In the genomic region with DNA sequence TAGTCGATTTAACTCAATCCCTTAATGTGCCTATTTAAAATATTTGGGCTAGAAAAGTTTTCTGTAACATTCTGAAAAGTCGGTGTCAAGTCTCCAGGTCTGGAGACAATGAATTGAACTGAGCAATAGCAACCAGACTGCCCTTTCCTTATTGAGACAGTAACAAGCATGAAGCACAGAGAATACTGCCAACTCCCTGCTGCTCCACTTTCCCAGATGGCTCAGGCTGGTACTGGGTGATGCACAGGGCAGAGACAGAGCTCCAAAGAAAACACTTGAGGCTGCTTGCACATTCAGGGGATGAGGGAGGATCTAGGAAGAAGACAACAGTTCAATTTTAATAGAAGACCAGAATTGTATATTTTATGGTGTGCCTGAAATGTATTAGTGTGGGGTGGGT, we compare ENCODE assay signal across 13 mouse cellular contexts.
A peak's percentile ranks its signal among the peaks of the same experiment; 100 is the strongest.
DNase-seq lines count a peak whose midpoint lies in the region; ATAC-seq lines count a peak whose summit lies in the region.
"Had no signal": no experiment of that assay in that cellular context is flagged by ENCODE, and none has a peak within 500 bp of the region (broad histone marks: within the 10 kb centered on the region; RNA-seq: fewer than 3 reads in every experiment).

No protein-coding gene starts in this region.

- peak; percentile 18 for DNase-seq in cerebellum, adult 9-10 months
- DNase-seq in gastrocnemius, adult 18-20 months (ENCODE audit: low spot score), result no peak
- no peak for DNase-seq in thymus, postnatal 0 days (ENCODE audit: low spot score)
- DNase-seq: adrenal gland, postnatal 25 days; gastrocnemius, postnatal 25 days; kidney, postnatal 36 days had no signal

- WGBS in midbrain, embryonic 12.5 days, result 40% methylated on average over 2 of the region's 2 CpGs
- WGBS in midbrain, embryonic 16.5 days, result 46% methylated on average over 2 of the region's 2 CpGs
- 37% methylated on average over 2 of the region's 2 CpGs for WGBS in hindbrain, embryonic 12.5 days
- 30% methylated on average over 2 of the region's 2 CpGs for WGBS in neural tube, embryonic 15.5 days

- H3K4me3 ChIP-seq in midbrain, embryonic 12.5 days, result no peak overlapping the region
- H3K4me3 ChIP-seq in midbrain, embryonic 16.5 days (ENCODE audit: low read depth, low read length), result no peak overlapping the region
- no peak overlapping the region for H3K4me3 ChIP-seq in hindbrain, embryonic 12.5 days
- H3K4me3 ChIP-seq in neural tube, embryonic 15.5 days (replicated peaks), result no peak overlapping the region
- H3K4me3 ChIP-seq: embryonic facial prominence, embryonic 10.5 days had no signal

- no peaks in the 10 kb centered on the region for H3K27me3 ChIP-seq in midbrain, embryonic 12.5 days
- H3K27me3 ChIP-seq in midbrain, embryonic 16.5 days (ENCODE audit: control insufficient read depth, insufficient read depth, low read depth, low read length), result no peaks in the 10 kb centered on the region
- no peaks in the 10 kb centered on the region for H3K27me3 ChIP-seq in hindbrain, embryonic 12.5 days
- no peaks in the 10 kb centered on the region for H3K27me3 ChIP-seq in neural tube, embryonic 15.5 days (replicated peaks)

- no peaks in the 10 kb centered on the region for H3K4me1 ChIP-seq in midbrain, embryonic 12.5 days
- H3K4me1 ChIP-seq in midbrain, embryonic 16.5 days (ENCODE audit: control insufficient read depth, insufficient read depth, low read length), result no peaks in the 10 kb centered on the region
- no peaks in the 10 kb centered on the region for H3K4me1 ChIP-seq in hindbrain, embryonic 12.5 days
- no peaks in the 10 kb centered on the region for H3K4me1 ChIP-seq in neural tube, embryonic 15.5 days
- H3K4me1 ChIP-seq: embryonic facial prominence, embryonic 10.5 days had no signal

- H3K4me2 ChIP-seq in midbrain, embryonic 12.5 days (replicated peaks), result no peak overlapping the region
- no peak overlapping the region for H3K4me2 ChIP-seq in midbrain, embryonic 16.5 days (ENCODE audit: low read length)
- H3K4me2 ChIP-seq in hindbrain, embryonic 12.5 days (replicated peaks), result no peak overlapping the region
- H3K4me2 ChIP-seq in neural tube, embryonic 15.5 days, result no peak overlapping the region

- no peak overlapping the region for H3K27ac ChIP-seq in midbrain, embryonic 12.5 days (replicated peaks)
- H3K27ac ChIP-seq in midbrain, embryonic 16.5 days (ENCODE audit: low read length), result no peak overlapping the region
- no peak overlapping the region for H3K27ac ChIP-seq in hindbrain, embryonic 12.5 days
- H3K27ac ChIP-seq in neural tube, embryonic 15.5 days (replicated peaks), result no peak overlapping the region
- H3K27ac ChIP-seq: embryonic facial prominence, embryonic 10.5 days; stomach, postnatal 0 days had no signal

- ATAC-seq in midbrain, embryonic 12.5 days (ENCODE audit: low FRiP score, low read depth), result peak; percentile 88
- no peak for ATAC-seq in midbrain, embryonic 16.5 days
- ATAC-seq in hindbrain, embryonic 12.5 days (ENCODE audit: low FRiP score), result peak; percentile 81
- peak; percentile 53; the same call in 1 of the 2 replicates for ATAC-seq in neural tube, embryonic 15.5 days (ENCODE audit: low FRiP score)
- ATAC-seq: intestine, postnatal 0 days had no signal

- H3K36me3 ChIP-seq in midbrain, embryonic 12.5 days, result no peaks in the 10 kb centered on the region
- no peaks in the 10 kb centered on the region for H3K36me3 ChIP-seq in midbrain, embryonic 16.5 days (ENCODE audit: control insufficient read depth, insufficient read depth, low read length)
- H3K36me3 ChIP-seq in hindbrain, embryonic 12.5 days, result no peaks in the 10 kb centered on the region
- no peaks in the 10 kb centered on the region for H3K36me3 ChIP-seq in neural tube, embryonic 15.5 days
- H3K36me3 ChIP-seq: embryonic facial prominence, embryonic 10.5 days had no signal

- H3K9ac ChIP-seq in midbrain, embryonic 12.5 days (replicated peaks), result no peak overlapping the region
- no peak overlapping the region for H3K9ac ChIP-seq in midbrain, embryonic 16.5 days (ENCODE audit: low read depth, low read length)
- no peak overlapping the region for H3K9ac ChIP-seq in hindbrain, embryonic 12.5 days
- H3K9ac ChIP-seq in neural tube, embryonic 15.5 days (replicated peaks), result no peak overlapping the region

- no peaks in the 10 kb centered on the region for H3K9me3 ChIP-seq in midbrain, embryonic 12.5 days
- no peaks in the 10 kb centered on the region for H3K9me3 ChIP-seq in midbrain, embryonic 16.5 days (replicated peaks; ENCODE audit: control insufficient read depth, low read length, poor library complexity, severe bottlenecking)
- H3K9me3 ChIP-seq in hindbrain, embryonic 12.5 days (replicated peaks), result no peaks in the 10 kb centered on the region
- H3K9me3 ChIP-seq in neural tube, embryonic 15.5 days (replicated peaks), result no peaks in the 10 kb centered on the region
- H3K9me3 ChIP-seq: embryonic facial prominence, embryonic 10.5 days had no signal
